Mouse (Mus musculus) heart, embryonic 13.5 days (tissue): ENCODE results near the gene 4931406P16Rik. TPM values are rescaled to one million over a fixed set of nuclear protein-coding genes. Genes with fewer than 3 reads are reported as not detected.
"Not testable (repeated sequence)": the region's sequence is repeated elsewhere in the genome, so short reads cannot be mapped to it uniquely, and the experiment has no call there.

Source experiments
- ATAC-seq: fragments of 200-750 bp; cut with Nextera tagmentation; 2 replicates; pipeline ENCODE4 v1.8.0; 2017; ENCODE audit warnings: moderate TSS enrichment; ENCODE audit not compliant: insufficient number of reproducible peaks, low FRiP score, low TSS enrichment; ENCODE audit errors: extremely low read depth
- H3K27ac ChIP-seq: fragments of 300-500 bp; sonication (generic); replicated peaks from 2 replicates; pipeline ENCODE4 v1.5.1; 2015; ENCODE audit warnings: moderate library complexity, mild to moderate bottlenecking, inconsistent platforms
- H3K27me3 ChIP-seq: fragments of 300-500 bp; sonication (generic); replicated peaks from 2 replicates; pipeline ENCODE4 v1.6.1; 2015; ENCODE audit warnings: mild to moderate bottlenecking, inconsistent platforms
- H3K36me3 ChIP-seq: fragments of 300-500 bp; sonication (generic); 2 replicates; pipeline ENCODE4 v1.6.1; 2015; ENCODE audit warnings: mild to moderate bottlenecking, inconsistent platforms
- H3K4me1 ChIP-seq: fragments of 300-500 bp; sonication (generic); 2 replicates; pipeline ENCODE4 v1.6.1; 2015; ENCODE audit warnings: inconsistent platforms
- H3K4me2 ChIP-seq: fragments of 300-500 bp; sonication (generic); 2 replicates; pipeline ENCODE4 v1.6.1; 2015; ENCODE audit warnings: inconsistent platforms, mild to moderate bottlenecking, moderate library complexity
- H3K4me3 ChIP-seq: fragments of 300-500 bp; sonication (generic); 2 replicates; pipeline ENCODE4 v1.5.1; 2015; ENCODE audit warnings: moderate library complexity, mild to moderate bottlenecking, inconsistent platforms
- H3K9ac ChIP-seq: fragments of 300-500 bp; sonication (generic); 2 replicates; pipeline ENCODE4 v1.6.1; 2015; ENCODE audit warnings: inconsistent platforms, mild to moderate bottlenecking, moderate library complexity
- H3K9me3 ChIP-seq: fragments of 300-500 bp; sonication (generic); 2 replicates; pipeline ENCODE4 v1.6.1; 2016; ENCODE audit warnings: inconsistent platforms
- WGBS: fragments of 180-500 bp; shearing (Covaris S2); methylation state at CpG from one replicate; pipeline ENCODE4 v1.1.7; 2015; ENCODE audit warnings: mixed read lengths; 5-methylcytosine and 5-hydroxymethylcytosine counted together
- polyA plus RNA-seq: library from polyadenylated mRNA; unstranded; fragments of >200 nt; fragmentation: Nextera tagmentation; extraction: Ambion mirVana; gene quantifications from 2 replicates; pipeline ENCODE4 v1.2.1, GENCODE M21; 2015

Gene 4931406P16Rik
- polyA plus RNA-seq, 1 experiment from 2014 or later = 28.4 TPM

- Histone ChIP-seq H3K9ac (no peak overlapping the region), H3K4me3 (no peak overlapping the region), H3K9me3 (peaks cover 3% of the 10 kb centered on the region; the same call in 1 of the 2 replicates), H3K4me1 (peaks cover 35% of the 10 kb centered on the region), H3K27ac (0 out of 2 replicates have a peak overlapping the region, but pooled peaks have one; percentile 84), H3K36me3 (peaks cover 38% of the 10 kb centered on the region), H3K4me2 (no peak overlapping the region), H3K27me3 (no peaks in the 10 kb centered on the region)
- WGBS = 83% methylated on average over 2 of the region's 2 CpGs
- ATAC-seq = no peak
Observed at GRCm38 (mm10) chr7:34337268-34337667, 23.9 kb upstream of the 4931406P16Rik start.

- Histone ChIP-seq H3K36me3 (peaks cover 30% of the 10 kb centered on the region), H3K4me1 (peaks cover 35% of the 10 kb centered on the region)
- 87% methylated on average over 1 of the region's 1 CpGs for WGBS
- H3K4me3 ChIP-seq, H3K27ac ChIP-seq, H3K4me2 ChIP-seq, ATAC-seq, H3K9ac ChIP-seq, H3K27me3 ChIP-seq, H3K9me3 ChIP-seq: not testable (repeated sequence)
Observed at GRCm38 (mm10) chr7:34336545-34336944, 23.2 kb upstream of the 4931406P16Rik start.

GRCm38 (mm10) chr7:34327493-34327892 lies 14.1 kb upstream of the 4931406P16Rik start:
- H3K27ac ChIP-seq = peak overlapping the region; percentile 43; the same call in 1 of the 2 replicates
- H3K4me1 ChIP-seq = peaks cover 12% of the 10 kb centered on the region
- H3K27me3 ChIP-seq = no peaks in the 10 kb centered on the region
- no peak for ATAC-seq
- no peak overlapping the region for H3K4me2 ChIP-seq
- H3K9ac ChIP-seq = no peak overlapping the region
- no peaks in the 10 kb centered on the region for H3K36me3 ChIP-seq
- H3K4me3 ChIP-seq = no peak overlapping the region
- 0 out of 2 replicates have a peak, but pooled peaks cover 9% of the 10 kb centered on the region for H3K9me3 ChIP-seq
- WGBS = 31% methylated on average over 3 of the region's 3 CpGs

GRCm38 (mm10) chr7:34324857-34325256 lies 11.5 kb upstream of the 4931406P16Rik start:
- 82% methylated on average over 1 of the region's 1 CpGs for WGBS
- Histone ChIP-seq H3K36me3 (no peaks in the 10 kb centered on the region), H3K9me3 (0 out of 2 replicates have a peak, but pooled peaks cover 9% of the 10 kb centered on the region), H3K27me3 (no peaks in the 10 kb centered on the region), H3K9ac (no peak overlapping the region), H3K4me1 (peaks cover 15% of the 10 kb centered on the region), H3K27ac (no peak overlapping the region), H3K4me3 (no peak overlapping the region), H3K4me2 (no peak overlapping the region)
- ATAC-seq = no peak

GRCm38 (mm10) chr7:34324005-34324404 lies 10.7 kb upstream of the 4931406P16Rik start:
- Histone ChIP-seq H3K4me3 (no peak overlapping the region), H3K36me3 (no peaks in the 10 kb centered on the region), H3K27ac (no peak overlapping the region), H3K9me3 (0 out of 2 replicates have a peak, but pooled peaks cover 9% of the 10 kb centered on the region), H3K27me3 (no peaks in the 10 kb centered on the region), H3K9ac (no peak overlapping the region), H3K4me1 (peaks cover 17% of the 10 kb centered on the region), H3K4me2 (no peak overlapping the region)
- 88% methylated on average over 2 of the region's 2 CpGs for WGBS
- no peak for ATAC-seq

- H3K9me3 ChIP-seq = 0 out of 2 replicates have a peak, but pooled peaks cover 9% of the 10 kb centered on the region
- ATAC-seq = no peak
- no peak overlapping the region for H3K9ac ChIP-seq
- no peak overlapping the region for H3K4me2 ChIP-seq
- peaks cover 21% of the 10 kb centered on the region for H3K4me1 ChIP-seq
- no peaks in the 10 kb centered on the region for H3K27me3 ChIP-seq
- 57% methylated on average over 8 of the region's 8 CpGs for WGBS
- H3K27ac ChIP-seq = peak overlapping the region; percentile 39; the same call in 1 of the 2 replicates
- no peaks in the 10 kb centered on the region for H3K36me3 ChIP-seq
- no peak overlapping the region for H3K4me3 ChIP-seq
Observed at GRCm38 (mm10) chr7:34323351-34323750, 10.0 kb upstream of the 4931406P16Rik start.

GRCm38 (mm10) chr7:34321958-34322357 lies 8.6 kb upstream of the 4931406P16Rik start:
- no peak overlapping the region for H3K4me2 ChIP-seq

GRCm38 (mm10) chr7:34321119-34321518 lies 7.8 kb upstream of the 4931406P16Rik start:
- H3K27ac ChIP-seq = no peak overlapping the region
- H3K4me2 ChIP-seq = no peak overlapping the region
- H3K36me3 ChIP-seq = no peaks in the 10 kb centered on the region
- H3K9me3 ChIP-seq = 0 out of 2 replicates have a peak, but pooled peaks cover 9% of the 10 kb centered on the region
- H3K4me1 ChIP-seq = peaks cover 22% of the 10 kb centered on the region
- H3K9ac ChIP-seq = no peak overlapping the region
- no peak for ATAC-seq
- WGBS = 78% methylated on average over 5 of the region's 5 CpGs
- no peak overlapping the region for H3K4me3 ChIP-seq
- no peaks in the 10 kb centered on the region for H3K27me3 ChIP-seq

More at GRCm38 (mm10) chr7:34321958-34322357, 8.6 kb upstream of the 4931406P16Rik start:
- H3K27ac ChIP-seq = no peak overlapping the region
- H3K27me3 ChIP-seq = no peaks in the 10 kb centered on the region
- no peaks in the 10 kb centered on the region for H3K36me3 ChIP-seq
- 54% methylated on average over 4 of the region's 4 CpGs for WGBS
- peaks cover 22% of the 10 kb centered on the region for H3K4me1 ChIP-seq
- no peak for ATAC-seq
- 0 out of 2 replicates have a peak, but pooled peaks cover 9% of the 10 kb centered on the region for H3K9me3 ChIP-seq
- H3K4me3 ChIP-seq = no peak overlapping the region
- no peak overlapping the region for H3K9ac ChIP-seq

GRCm38 (mm10) chr7:34319957-34320356 lies 6.6 kb upstream of the 4931406P16Rik start:
- H3K36me3 ChIP-seq = no peaks in the 10 kb centered on the region
- H3K4me3 ChIP-seq = no peak overlapping the region
- no peaks in the 10 kb centered on the region for H3K27me3 ChIP-seq
- H3K4me1 ChIP-seq = peaks cover 22% of the 10 kb centered on the region
- ATAC-seq = no peak
- 0 out of 2 replicates have a peak, but pooled peaks cover 9% of the 10 kb centered on the region for H3K9me3 ChIP-seq
- 45% methylated on average over 3 of the region's 3 CpGs for WGBS
- H3K9ac ChIP-seq = no peak overlapping the region
- H3K4me2 ChIP-seq = no peak overlapping the region
- peak overlapping the region; percentile 59 for H3K27ac ChIP-seq

- H3K4me1 ChIP-seq = peaks cover 22% of the 10 kb centered on the region
- ATAC-seq = no peak
- H3K9ac ChIP-seq = no peak overlapping the region
- H3K27me3 ChIP-seq = no peaks in the 10 kb centered on the region
- no peak overlapping the region for H3K4me2 ChIP-seq
- WGBS = 74% methylated on average over 2 of the region's 2 CpGs
- 0 out of 2 replicates have a peak, but pooled peaks cover 2% of the 10 kb centered on the region for H3K9me3 ChIP-seq
- H3K27ac ChIP-seq = peak overlapping the region; percentile 54
- no peak overlapping the region for H3K4me3 ChIP-seq
- H3K36me3 ChIP-seq = no peaks in the 10 kb centered on the region
Observed at GRCm38 (mm10) chr7:34319123-34319522, 5.8 kb upstream of the 4931406P16Rik start.

- Histone ChIP-seq H3K36me3 (no peaks in the 10 kb centered on the region), H3K4me1 (peaks cover 26% of the 10 kb centered on the region), H3K27ac (peak overlapping the region; percentile 71), H3K27me3 (no peaks in the 10 kb centered on the region), H3K4me2 (no peak overlapping the region), H3K9me3 (no peaks in the 10 kb centered on the region), H3K4me3 (no peak overlapping the region), H3K9ac (no peak overlapping the region)
- WGBS = 52% methylated on average over 7 of the region's 7 CpGs
- ATAC-seq = no peak
Observed at GRCm38 (mm10) chr7:34317901-34318476, 4.6 kb upstream of the 4931406P16Rik start.
